Mouse (Mus musculus) hindbrain, embryonic 15.5 days (tissue): ENCODE measurements around the gene Yy1. TPM values are rescaled to one million over a fixed set of nuclear protein-coding genes. Genes with fewer than 3 reads are reported as not detected.

Experiments
- ATAC-seq: fragments of 200-750 bp; cut with Nextera tagmentation; 2 replicates; pipeline ENCODE4 v1.8.0; 2017; ENCODE audit warnings: low read depth, moderate number of reproducible peaks, moderate TSS enrichment; ENCODE audit not compliant: low FRiP score
- H3K27ac ChIP-seq: fragments of 300-500 bp; sonication (generic); replicated peaks from 2 replicates; pipeline ENCODE4 v1.5.1; 2015; ENCODE audit warnings: mild to moderate bottlenecking, inconsistent platforms
- H3K27me3 ChIP-seq: fragments of 300-500 bp; sonication (generic); 2 replicates; pipeline ENCODE4 v1.6.1; 2015; ENCODE audit warnings: control low read depth, inconsistent platforms
- H3K36me3 ChIP-seq: fragments of 300-500 bp; sonication (generic); 2 replicates; pipeline ENCODE4 v1.6.1; 2015; ENCODE audit warnings: control low read depth, inconsistent platforms
- H3K4me1 ChIP-seq: fragments of 300-500 bp; sonication (generic); replicated peaks from 2 replicates; pipeline ENCODE4 v1.6.1; 2015; ENCODE audit warnings: control low read depth, inconsistent platforms
- H3K4me2 ChIP-seq: fragments of 300-500 bp; sonication (generic); 2 replicates; pipeline ENCODE4 v1.6.1; 2015; ENCODE audit warnings: moderate library complexity, mild to moderate bottlenecking, inconsistent platforms
- H3K4me3 ChIP-seq: fragments of 300-500 bp; sonication (generic); 2 replicates; pipeline ENCODE4 v1.5.1; 2015; ENCODE audit warnings: mild to moderate bottlenecking, inconsistent platforms
- H3K9ac ChIP-seq: fragments of 300-500 bp; sonication (generic); 2 replicates; pipeline ENCODE4 v1.6.1; 2015; ENCODE audit warnings: inconsistent platforms
- H3K9me3 ChIP-seq: fragments of 300-500 bp; sonication (generic); 2 replicates; pipeline ENCODE4 v1.6.1; 2016; ENCODE audit warnings: control low read depth, inconsistent platforms
- WGBS: fragments of 180-500 bp; shearing (Covaris S2); methylation state at CpG from one replicate; pipeline ENCODE4 v1.1.7; 2015; 5-methylcytosine and 5-hydroxymethylcytosine counted together
- polyA plus RNA-seq: library from polyadenylated mRNA; unstranded; fragments of >200 nt; fragmentation: Nextera tagmentation; extraction: Ambion mirVana; gene quantifications from 2 replicates; pipeline ENCODE4 v1.2.1, GENCODE M21; 2015

Gene Yy1
- polyA plus RNA-seq, 1 experiment from 2014 or later = 15.1 TPM

- 0 out of 2 replicates have a peak, but pooled peaks cover 6% of the 10 kb centered on the region for H3K4me1 ChIP-seq
- no peaks in the 10 kb centered on the region for H3K27me3 ChIP-seq
- H3K27ac ChIP-seq = no peak overlapping the region
- 85% methylated on average over 6 of the region's 6 CpGs for WGBS
- ATAC-seq = no peak
- H3K9me3 ChIP-seq = no peaks in the 10 kb centered on the region
- H3K36me3 ChIP-seq = peaks cover 7% of the 10 kb centered on the region
- no peak overlapping the region for H3K9ac ChIP-seq
- no peak overlapping the region for H3K4me3 ChIP-seq
- no peak overlapping the region for H3K4me2 ChIP-seq
These were observed 19.7 kb downstream of the Yy1 start for GRCm38 (mm10) chr12:108812463-108812862.

- ATAC-seq = 0 out of 2 replicates have a peak, but pooled peaks have one; percentile 12
- H3K4me2 ChIP-seq = no peak overlapping the region
- H3K4me3 ChIP-seq = no peak overlapping the region
- no peaks in the 10 kb centered on the region for H3K27me3 ChIP-seq
- 0 out of 2 replicates have a peak, but pooled peaks cover 6% of the 10 kb centered on the region for H3K4me1 ChIP-seq
- no peak overlapping the region for H3K9ac ChIP-seq
- H3K9me3 ChIP-seq = no peaks in the 10 kb centered on the region
- 93% methylated on average over 6 of the region's 6 CpGs for WGBS
- H3K27ac ChIP-seq = no peak overlapping the region
- H3K36me3 ChIP-seq = peaks cover 11% of the 10 kb centered on the region
These were observed 21.7 kb downstream of the Yy1 start for GRCm38 (mm10) chr12:108814470-108814869.

- Histone ChIP-seq H3K9ac (no peak overlapping the region), H3K27me3 (no peaks in the 10 kb centered on the region), H3K4me3 (no peak overlapping the region), H3K4me2 (no peak overlapping the region), H3K9me3 (no peaks in the 10 kb centered on the region), H3K36me3 (peaks cover 11% of the 10 kb centered on the region), H3K27ac (no peak overlapping the region), H3K4me1 (no peaks in the 10 kb centered on the region)
- no peak for ATAC-seq
- 82% methylated on average over 11 of the region's 11 CpGs for WGBS
These were observed 23.8 kb downstream of the Yy1 start for GRCm38 (mm10) chr12:108816569-108816968.

- Histone ChIP-seq H3K4me3 (no peak overlapping the region), H3K36me3 (peaks cover 6% of the 10 kb centered on the region; the same call in 1 of the 2 replicates), H3K9me3 (no peaks in the 10 kb centered on the region), H3K27ac (no peak overlapping the region), H3K4me2 (no peak overlapping the region), H3K27me3 (no peaks in the 10 kb centered on the region), H3K9ac (no peak overlapping the region), H3K4me1 (no peaks in the 10 kb centered on the region)
- no peak for ATAC-seq
- 92% methylated on average over 4 of the region's 4 CpGs for WGBS
These were observed 27.7 kb downstream of the Yy1 start for GRCm38 (mm10) chr12:108820461-108820860.

GRCm38 (mm10) chr12:108823036-108823435 lies 30.3 kb downstream of the Yy1 start:
- Histone ChIP-seq H3K27ac (no peak overlapping the region), H3K4me1 (no peaks in the 10 kb centered on the region), H3K4me3 (no peak overlapping the region), H3K9ac (no peak overlapping the region), H3K4me2 (no peak overlapping the region), H3K9me3 (no peaks in the 10 kb centered on the region), H3K36me3 (0 out of 2 replicates have a peak, but pooled peaks cover 6% of the 10 kb centered on the region), H3K27me3 (no peaks in the 10 kb centered on the region)
- 75% methylated on average over 8 of the region's 8 CpGs for WGBS
- no peak for ATAC-seq

GRCm38 (mm10) chr12:108824225-108824874 lies 31.6 kb downstream of the Yy1 start:
- H3K4me1 ChIP-seq = no peaks in the 10 kb centered on the region
- H3K9ac ChIP-seq = no peak overlapping the region
- no peaks in the 10 kb centered on the region for H3K27me3 ChIP-seq
- H3K36me3 ChIP-seq = 0 out of 2 replicates have a peak, but pooled peaks cover 8% of the 10 kb centered on the region
- H3K27ac ChIP-seq = no peak overlapping the region
- H3K4me3 ChIP-seq = no peak overlapping the region
- H3K4me2 ChIP-seq = no peak overlapping the region
- 94% methylated on average over 15 of the region's 15 CpGs for WGBS
- no peaks in the 10 kb centered on the region for H3K9me3 ChIP-seq
- ATAC-seq = no peak

GRCm38 (mm10) chr12:108825561-108826224 lies 32.9 kb downstream of the Yy1 start:
- H3K4me2 ChIP-seq = no peak overlapping the region
- 0 out of 2 replicates have a peak, but pooled peaks cover 8% of the 10 kb centered on the region for H3K36me3 ChIP-seq
- no peak overlapping the region for H3K9ac ChIP-seq
- no peak overlapping the region for H3K4me3 ChIP-seq
- no peak overlapping the region for H3K27ac ChIP-seq
- no peaks in the 10 kb centered on the region for H3K27me3 ChIP-seq
- H3K9me3 ChIP-seq = no peaks in the 10 kb centered on the region
- no peaks in the 10 kb centered on the region for H3K4me1 ChIP-seq
- no peak for ATAC-seq
- 92% methylated on average over 13 of the region's 13 CpGs for WGBS

- 94% methylated on average over 19 of the region's 19 CpGs for WGBS
- H3K36me3 ChIP-seq = 0 out of 2 replicates have a peak, but pooled peaks cover 8% of the 10 kb centered on the region
- H3K9ac ChIP-seq = no peak overlapping the region
- H3K4me2 ChIP-seq = no peak overlapping the region
- H3K27ac ChIP-seq = no peak overlapping the region
- H3K4me1 ChIP-seq = no peaks in the 10 kb centered on the region
- H3K4me3 ChIP-seq = no peak overlapping the region
- no peaks in the 10 kb centered on the region for H3K9me3 ChIP-seq
- no peak for ATAC-seq
- H3K27me3 ChIP-seq = no peaks in the 10 kb centered on the region
These were observed 33.6 kb downstream of the Yy1 start for GRCm38 (mm10) chr12:108826282-108826957.

- Histone ChIP-seq H3K27ac (no peak overlapping the region), H3K4me1 (peaks cover 3% of the 10 kb centered on the region), H3K9me3 (no peaks in the 10 kb centered on the region), H3K4me3 (no peak overlapping the region), H3K36me3 (0 out of 2 replicates have a peak, but pooled peaks cover 8% of the 10 kb centered on the region), H3K27me3 (no peaks in the 10 kb centered on the region), H3K4me2 (no peak overlapping the region), H3K9ac (no peak overlapping the region)
- no peak for ATAC-seq
- 96% methylated on average over 28 of the region's 28 CpGs for WGBS
These were observed 34.3 kb downstream of the Yy1 start for GRCm38 (mm10) chr12:108826958-108827535.

GRCm38 (mm10) chr12:108827641-108828040 lies 34.9 kb downstream of the Yy1 start:
- Histone ChIP-seq H3K27ac (no peak overlapping the region), H3K4me1 (peaks cover 9% of the 10 kb centered on the region), H3K27me3 (no peaks in the 10 kb centered on the region), H3K4me2 (no peak overlapping the region), H3K4me3 (no peak overlapping the region), H3K9ac (no peak overlapping the region), H3K9me3 (no peaks in the 10 kb centered on the region), H3K36me3 (0 out of 2 replicates have a peak, but pooled peaks cover 8% of the 10 kb centered on the region)
- ATAC-seq = no peak
- WGBS = 94% methylated on average over 6 of the region's 6 CpGs

- Histone ChIP-seq H3K36me3 (0 out of 2 replicates have a peak, but pooled peaks cover 8% of the 10 kb centered on the region), H3K27me3 (no peaks in the 10 kb centered on the region), H3K4me3 (no peak overlapping the region), H3K27ac (no peak overlapping the region), H3K4me1 (peaks cover 29% of the 10 kb centered on the region), H3K9me3 (no peaks in the 10 kb centered on the region), H3K4me2 (no peak overlapping the region), H3K9ac (no peak overlapping the region)
- WGBS = 77% methylated on average over 5 of the region's 5 CpGs
- no peak for ATAC-seq
These were observed 36.9 kb downstream of the Yy1 start for GRCm38 (mm10) chr12:108829636-108830035.

- H3K4me2 ChIP-seq = no peak overlapping the region
- H3K9ac ChIP-seq = no peak overlapping the region
- H3K27ac ChIP-seq = no peak overlapping the region
- 86% methylated on average over 6 of the region's 6 CpGs for WGBS
- 0 out of 2 replicates have a peak, but pooled peaks cover 8% of the 10 kb centered on the region for H3K36me3 ChIP-seq
- ATAC-seq = no peak
- H3K9me3 ChIP-seq = no peaks in the 10 kb centered on the region
- no peak overlapping the region for H3K4me3 ChIP-seq
- no peaks in the 10 kb centered on the region for H3K27me3 ChIP-seq
- H3K4me1 ChIP-seq = peaks cover 36% of the 10 kb centered on the region
These were observed 37.6 kb downstream of the Yy1 start for GRCm38 (mm10) chr12:108830358-108830757.
